Mouse (Mus musculus) fat pad, adult 2 months (tissue): Measurements from ENCODE around the gene Zfp141.

Experiments used
- DNase-seq: peaks from one replicate; pipeline ENCODE4 v3.0.0-alpha.2; 2011; ENCODE audit warnings: low read depth, low spot score; ENCODE audit errors: extremely low read depth

Zfp141 gene

DNA sequence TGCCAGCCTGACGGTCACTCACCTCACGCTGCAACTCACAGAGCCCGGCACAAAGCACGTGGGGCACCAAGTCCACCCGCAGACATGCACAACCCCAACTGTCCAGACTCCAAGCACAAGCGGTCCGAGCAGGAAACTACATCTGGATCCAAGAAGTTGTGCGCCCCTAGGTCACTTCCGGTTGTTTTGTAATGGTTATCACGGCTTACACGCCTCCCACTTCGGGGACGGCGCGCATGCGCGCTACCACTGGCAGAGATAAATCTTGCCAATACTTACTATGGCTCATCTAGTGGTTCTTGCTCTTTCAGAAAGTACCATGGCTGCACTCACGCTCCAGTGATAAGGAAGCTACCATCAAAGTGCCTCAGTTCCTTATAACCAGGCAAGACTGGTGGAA lies at the start of gene Zfp141:
Zfp141 (minus strand) TSS at position 153 of the 400 bp plus-strand sequence.
- DNase-seq, result peak; percentile 28

DNA sequence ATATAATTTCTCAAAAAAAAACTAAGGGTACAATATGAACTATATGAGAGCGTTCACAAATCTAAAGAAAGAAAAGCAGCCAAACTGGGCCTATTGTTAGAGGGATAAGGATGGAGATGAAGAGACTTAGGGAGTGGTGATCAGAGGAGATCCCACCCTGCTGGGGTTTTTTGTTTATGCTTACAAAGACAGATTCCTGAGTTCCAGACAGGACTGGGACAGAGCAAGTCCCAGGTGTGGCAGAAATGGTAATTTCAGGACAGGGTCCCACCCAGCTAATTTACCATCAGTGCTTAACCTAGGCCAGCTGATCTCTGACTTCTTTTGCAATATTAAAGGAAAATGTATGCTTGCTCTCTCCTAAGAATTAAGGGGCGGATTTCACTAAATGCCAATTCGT lies 46.2 kb upstream of the Zfp141 start:
- no peak for DNase-seq

DNA sequence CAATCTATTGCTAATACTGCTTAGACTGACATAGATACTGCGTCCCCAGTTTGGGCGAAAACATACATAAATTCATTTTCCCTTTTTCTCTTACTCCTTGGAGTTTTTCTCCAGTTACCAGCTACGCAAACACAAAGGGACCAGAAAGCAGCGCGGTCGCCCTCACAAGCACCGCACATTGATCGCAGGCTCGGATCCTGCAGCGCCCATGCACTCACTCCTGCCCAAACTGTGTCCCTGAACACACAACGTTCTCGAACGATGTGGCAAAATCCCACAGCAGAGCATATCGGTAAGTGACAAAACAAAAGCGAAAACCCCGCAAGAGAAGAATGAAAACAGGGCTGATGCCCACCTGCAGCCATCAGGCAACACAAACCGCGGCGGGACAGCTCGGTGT lies 354 bp downstream of the Zfp141 start:
- DNase-seq, result no peak

DNA sequence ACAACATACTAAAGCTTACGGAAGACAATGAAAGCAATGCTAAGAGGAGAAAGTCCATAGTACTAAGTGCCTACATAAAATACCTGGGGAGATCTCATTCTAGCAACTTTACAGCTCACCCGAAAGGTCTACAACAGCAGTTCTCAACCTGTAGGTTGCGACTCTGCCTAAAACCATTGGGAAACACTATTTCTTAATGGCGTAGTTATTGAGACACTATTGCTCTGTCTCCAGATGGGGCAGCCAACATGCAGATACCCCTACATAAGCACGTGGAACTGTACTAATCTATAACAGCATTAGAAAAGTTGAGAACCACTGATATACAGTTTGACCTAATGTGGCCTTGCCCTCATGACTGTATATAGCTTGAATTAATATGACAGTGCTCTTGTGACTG lies 7.3 kb downstream of the Zfp141 start:
- DNase-seq, result peak; percentile 25

DNA sequence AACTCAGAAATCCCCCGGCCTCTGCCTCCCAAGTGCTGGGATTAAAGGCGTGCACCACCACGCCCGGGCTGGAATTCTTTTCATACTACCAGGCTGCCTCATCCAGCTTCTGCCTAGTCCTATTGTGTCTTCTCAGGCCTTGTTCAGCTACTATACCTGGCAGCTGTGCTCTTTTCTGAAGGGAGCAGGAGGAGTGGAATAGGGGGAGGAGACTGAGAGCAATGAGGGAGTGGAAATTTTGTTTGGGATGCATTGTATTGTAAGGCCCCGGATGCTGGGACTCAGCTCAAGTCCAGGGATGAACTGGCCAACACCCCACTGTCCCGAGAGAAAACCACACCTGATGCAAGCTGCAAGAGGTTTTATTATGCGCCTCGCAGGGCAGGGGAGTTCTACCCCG lies 8.2 kb downstream of the Zfp141 start:
- no peak for DNase-seq

DNA sequence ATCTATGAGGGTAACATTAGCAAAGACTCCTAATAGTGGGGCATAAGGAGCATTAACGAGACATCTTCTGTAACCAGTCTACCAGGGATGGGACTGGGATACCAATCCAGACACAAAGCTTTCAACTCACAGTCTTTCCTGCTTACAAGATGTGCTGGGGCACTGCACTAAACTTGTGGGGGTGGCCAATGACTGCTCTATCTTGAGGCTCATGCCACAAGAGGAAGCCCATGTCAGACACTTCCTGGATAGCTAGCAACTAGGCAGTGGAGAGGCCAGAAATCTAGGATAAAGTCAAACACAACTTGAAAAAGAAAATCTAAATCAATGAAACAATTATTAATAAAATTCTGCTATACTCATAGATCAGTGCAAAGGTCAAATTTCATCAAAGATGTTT lies 9.3 kb downstream of the Zfp141 start:
- no peak for DNase-seq

DNA sequence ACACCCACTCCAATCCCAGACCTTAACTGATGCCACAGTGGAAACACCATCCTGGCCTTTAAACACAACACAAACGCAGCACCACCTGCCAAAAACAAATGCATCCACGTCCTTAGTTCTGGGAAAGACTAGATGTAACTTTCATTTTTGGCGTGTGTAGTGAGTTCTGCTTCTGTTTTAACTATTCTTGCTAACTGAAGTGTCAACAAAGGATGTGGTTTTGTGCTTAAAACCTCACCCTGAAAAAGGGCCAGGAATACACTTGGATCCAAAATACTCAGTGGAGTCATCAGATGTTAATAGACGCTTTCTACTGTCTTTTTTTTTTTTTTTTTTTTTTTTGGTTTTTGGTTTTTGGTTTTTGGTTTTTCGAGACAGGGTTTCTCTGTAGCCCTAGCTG lies 14.7 kb downstream of the Zfp141 start:
- DNase-seq, result no peak

DNA sequence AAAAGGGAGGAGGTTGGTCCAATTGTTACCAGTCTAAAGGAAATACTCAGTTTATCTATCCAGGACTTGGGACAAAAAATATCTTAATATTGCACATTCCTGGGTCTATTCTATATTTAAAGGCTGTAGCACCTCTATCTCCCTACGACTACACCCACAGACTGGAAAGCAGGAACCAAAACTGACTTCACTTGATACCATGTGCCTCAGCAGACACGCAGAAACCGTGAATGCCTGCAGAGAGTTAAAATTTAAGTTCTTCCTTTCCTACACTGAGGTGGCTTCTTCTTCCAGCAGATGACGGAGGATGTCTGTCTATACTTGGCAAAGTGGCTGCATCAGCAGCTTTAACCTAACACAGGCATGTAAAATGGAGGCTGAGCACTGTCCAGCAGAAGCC lies 15.2 kb downstream of the Zfp141 start:
- DNase-seq, result no peak

DNA sequence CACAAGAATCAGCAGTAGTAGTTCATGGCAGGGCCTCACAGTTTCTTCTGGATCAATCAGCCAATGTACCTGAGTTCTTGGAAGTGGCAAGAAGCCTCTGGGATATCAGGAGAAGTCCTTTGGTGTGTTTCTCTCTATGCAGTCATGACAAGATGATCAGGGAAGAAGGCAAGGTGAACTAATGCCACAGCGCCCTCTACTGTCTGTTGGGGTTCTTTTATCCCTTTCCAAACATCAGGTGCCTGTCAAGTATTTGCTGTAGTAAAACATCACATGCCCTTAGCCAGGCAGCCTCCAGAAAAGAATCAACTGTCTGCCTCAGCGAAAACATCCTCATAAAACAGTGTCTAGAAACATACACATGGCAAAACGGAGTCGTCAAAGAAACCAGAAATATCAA lies 50.9 kb downstream of the Zfp141 start:
- no peak for DNase-seq

DNA sequence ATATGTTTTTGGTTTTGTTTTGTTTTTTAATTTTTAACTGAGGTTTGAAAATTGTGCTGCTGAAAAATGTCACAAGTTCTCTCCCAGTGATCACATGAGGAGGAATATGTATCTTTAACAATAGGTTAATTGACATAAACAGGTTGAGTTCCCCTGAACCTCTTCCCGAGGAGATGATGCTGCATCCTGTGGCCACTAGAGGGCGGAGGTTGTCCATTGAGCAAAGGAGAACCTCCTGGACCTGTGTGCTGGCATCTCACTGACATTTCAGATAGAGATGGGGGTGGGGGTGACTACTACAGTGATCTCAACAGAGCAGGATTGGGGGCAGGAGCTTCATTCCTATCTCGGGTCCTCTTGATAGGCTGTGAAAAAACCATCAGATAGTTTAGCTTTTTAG lies 54.9 kb downstream of the Zfp141 start:
- DNase-seq, result no peak

DNA sequence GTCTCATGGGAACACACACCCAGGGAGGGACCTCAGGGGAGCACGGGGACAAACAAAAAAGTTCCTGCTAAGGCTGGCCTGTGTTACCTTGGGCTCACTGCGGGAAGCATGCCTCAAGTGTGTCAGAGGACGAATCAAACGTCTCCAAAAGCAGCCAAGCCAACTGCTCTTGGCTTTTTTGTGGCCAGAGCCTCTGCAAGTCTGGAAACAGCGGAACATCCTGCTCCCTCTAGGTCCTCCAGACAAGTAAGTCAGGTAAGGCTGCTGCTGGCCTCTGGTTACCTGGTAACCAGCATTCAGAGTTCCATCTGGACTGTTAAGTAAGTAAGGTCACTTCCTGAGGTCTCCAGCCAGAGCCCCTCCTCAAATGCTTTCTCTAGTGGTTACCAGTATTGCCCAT lies 57.7 kb downstream of the Zfp141 start, which contains the start of gene 4933421I07Rik:
4933421I07Rik (minus strand) TSS at position 271 of the 400 bp plus-strand sequence.
- no peak for DNase-seq

DNA sequence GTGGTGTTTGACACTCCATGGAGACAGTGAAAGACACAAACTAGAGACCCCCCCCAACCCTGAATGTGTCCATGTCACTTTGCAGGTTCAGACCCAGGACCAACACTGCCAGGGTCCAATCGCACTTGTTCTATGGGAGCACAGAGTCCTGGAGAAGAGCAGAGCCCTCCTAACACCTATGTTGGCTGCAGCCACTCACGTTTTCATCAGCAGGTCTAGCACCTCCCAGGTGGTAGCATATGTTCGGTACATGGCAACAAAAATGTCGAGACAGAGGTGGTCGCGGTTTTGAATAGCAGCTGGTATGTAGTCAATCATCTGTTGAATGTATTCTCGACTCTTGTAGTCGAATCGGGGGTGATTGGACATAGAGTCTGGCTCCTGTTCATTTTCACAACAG lies 58.2 kb downstream of the Zfp141 start:
- no peak for DNase-seq
